12 mouse cellular contexts compared by ENCODE assay signal in the genomic region with DNA sequence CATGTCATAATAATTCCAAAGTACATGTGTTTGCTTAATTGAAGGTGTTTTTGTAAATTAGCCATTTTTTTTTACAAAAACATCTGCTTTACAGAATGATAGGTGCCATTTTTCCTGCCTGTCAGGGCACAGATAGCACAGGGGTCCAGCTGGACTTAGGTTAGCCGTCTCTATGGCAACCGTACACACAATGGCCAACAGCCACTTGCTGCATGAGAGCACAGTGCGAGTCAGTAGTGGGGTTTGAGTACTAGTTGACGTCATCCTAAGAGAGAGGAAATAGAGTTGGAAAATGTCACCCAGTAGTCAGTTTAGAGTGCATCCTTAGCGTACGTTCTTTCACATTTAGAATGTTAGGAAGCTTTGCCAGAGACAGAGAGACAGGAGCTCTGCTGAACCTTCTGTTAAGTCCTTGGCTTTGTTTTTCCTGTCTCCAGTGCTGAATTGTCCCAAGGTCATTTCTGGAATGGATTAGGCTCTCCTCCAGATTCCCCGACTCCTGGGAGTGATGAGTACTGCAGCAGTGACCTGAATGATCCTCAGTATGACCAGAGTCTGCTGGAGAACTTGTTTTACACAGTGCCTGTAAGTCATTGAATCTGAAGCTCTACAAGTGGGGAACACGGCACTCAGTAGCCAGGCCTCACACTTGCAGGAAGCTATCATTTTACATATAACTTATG. TPM values are rescaled to one million over a fixed set of nuclear protein-coding genes. Genes with fewer than 3 reads are reported as not detected.
DNase-seq lines count a peak whose midpoint lies in the region; ATAC-seq lines count a peak whose summit lies in the region.
"Had no signal": no experiment of that assay in that cellular context is flagged by ENCODE, and none has a peak within 500 bp of the region (broad histone marks: within the 10 kb centered on the region; RNA-seq: fewer than 3 reads in every experiment).

No protein-coding gene starts in this region.

- H3K4me1 ChIP-seq in kidney, embryonic 16.5 days (ENCODE audit: insufficient read depth, low read length) = no peaks in the 10 kb centered on the region
- H3K4me1 ChIP-seq in hindbrain, embryonic 14.5 days (replicated peaks; ENCODE audit: control insufficient read depth, insufficient read depth, low read length) = no peaks in the 10 kb centered on the region

- no peaks in the 10 kb centered on the region for H3K9me3 ChIP-seq in kidney, embryonic 16.5 days (ENCODE audit: low read length)
- no peaks in the 10 kb centered on the region for H3K9me3 ChIP-seq in hindbrain, embryonic 14.5 days (ENCODE audit: control insufficient read depth, low read length)

- ATAC-seq in kidney, embryonic 16.5 days (ENCODE audit: low FRiP score, low TSS enrichment) = no peak
- ATAC-seq in hindbrain, embryonic 14.5 days (ENCODE audit: low FRiP score) = no peak
- no peak for ATAC-seq in frontal cortex, adult (ENCODE audit: low TSS enrichment)

- H3K27ac ChIP-seq in kidney, embryonic 16.5 days (ENCODE audit: low read length) = no peak overlapping the region
- H3K27ac ChIP-seq in hindbrain, embryonic 14.5 days = no peak overlapping the region

- no peak overlapping the region for H3K4me3 ChIP-seq in kidney, embryonic 16.5 days (ENCODE audit: low read length)
- no peak overlapping the region for H3K4me3 ChIP-seq in hindbrain, embryonic 14.5 days (replicated peaks; ENCODE audit: low read length)

- 73% methylated on average over 8 of the region's 8 CpGs for WGBS in kidney, embryonic 16.5 days
- 54% methylated on average over 8 of the region's 8 CpGs for WGBS in hindbrain, embryonic 14.5 days

- H3K4me2 ChIP-seq in kidney, embryonic 16.5 days (replicated peaks; ENCODE audit: low read depth, low read length) = no peak overlapping the region
- H3K4me2 ChIP-seq in hindbrain, embryonic 14.5 days (replicated peaks) = no peak overlapping the region

- H3K9ac ChIP-seq in kidney, embryonic 16.5 days (replicated peaks; ENCODE audit: low read length) = no peak overlapping the region
- H3K9ac ChIP-seq in hindbrain, embryonic 14.5 days = no peak overlapping the region

- peak; percentile 43 for DNase-seq in kidney, adult 9 months
- peak; percentile 26 for DNase-seq in adrenal gland, postnatal 10 days
- DNase-seq in embryo, embryonic 9.5 days (ENCODE audit: extremely low spot score) = peak; percentile 21
- DNase-seq in hindbrain, embryonic 14.5 days (ENCODE audit: low spot score) = peak; percentile 38
- no peak for DNase-seq in left cerebral cortex, adult 18-20 months (ENCODE audit: low spot score in 2 of 2)
- DNase-seq in cerebellum, adult 11 months = no peak
- DNase-seq: cerebellum, postnatal 14 days; left cerebral cortex, postnatal 4 days; right cerebral cortex, postnatal 14 days; thymus, postnatal 4 days had no signal

- H3K36me3 ChIP-seq in kidney, embryonic 16.5 days (ENCODE audit: insufficient read depth, low read length) = peaks cover 20% of the 10 kb centered on the region
- H3K36me3 ChIP-seq in hindbrain, embryonic 14.5 days (replicated peaks; ENCODE audit: control insufficient read depth, insufficient read depth) = peaks cover 74% of the 10 kb centered on the region

- H3K27me3 ChIP-seq in kidney, embryonic 16.5 days (ENCODE audit: insufficient read depth, low read length) = no peaks in the 10 kb centered on the region
- no peaks in the 10 kb centered on the region for H3K27me3 ChIP-seq in hindbrain, embryonic 14.5 days (ENCODE audit: control insufficient read depth, insufficient read depth, low read length)

RNA-seq across cellular contexts. Expression of a gene that starts 27.3 kb away (rescaled TPM):
- 72.5 and 79.5 TPM in 2 replicates for polyA plus RNA-seq in kidney, embryonic 16.5 days (2015; fragmentation: Nextera tagmentation; extraction: Ambion mirVana)
- total RNA-seq in adrenal gland, postnatal 10 days (2021) = 10 to 100 TPM; 41.7 to 44.4 TPM
- polyA plus RNA-seq in hindbrain, embryonic 14.5 days (2014; fragmentation: Nextera tagmentation; extraction: Ambion mirVana) = 155 and 162 TPM in 2 replicates
- 100 to 1,000 TPM; 208 to 219 TPM for total RNA-seq in left cerebral cortex, adult 18-20 months (2021)

RNA-seq across cellular contexts. Expression of a gene that starts 27.3 kb away (rescaled TPM):
- 23.6 and 29.8 TPM in 2 replicates for polyA plus RNA-seq in kidney, embryonic 16.5 days (2015; fragmentation: Nextera tagmentation; extraction: Ambion mirVana)
- 10 to 100 TPM; 15.9 to 19.7 TPM for total RNA-seq in adrenal gland, postnatal 10 days (2021)
- 20.5 and 21.3 TPM in 2 replicates for polyA plus RNA-seq in hindbrain, embryonic 14.5 days (2014; fragmentation: Nextera tagmentation; extraction: Ambion mirVana)
- 10 to 100 TPM; 23.6 to 25.8 TPM for total RNA-seq in left cerebral cortex, adult 18-20 months (2021)

Comparison
In these comparisons a context has a peak if more than half of its experiments do, and no peak if none do; other contexts are left out.
1. DNase-seq: peak in kidney, adult 9 months (single experiment), adrenal gland, postnatal 10 days (single experiment), embryo, embryonic 9.5 days (single experiment) and hindbrain, embryonic 14.5 days (single experiment); none in left cerebral cortex, adult 18-20 months (0 of 2) and cerebellum, adult 11 months (single experiment).
2. RNA of a gene that starts 27.3 kb away (total RNA-seq): 208 to 219 TPM in left cerebral cortex, adult 18-20 months; 41.7 to 44.4 TPM in adrenal gland, postnatal 10 days; every median in the first group is over 4 times any median in the second.